Comparison of ENCODE assay signal across 27 mouse cellular contexts in the genomic region with DNA sequence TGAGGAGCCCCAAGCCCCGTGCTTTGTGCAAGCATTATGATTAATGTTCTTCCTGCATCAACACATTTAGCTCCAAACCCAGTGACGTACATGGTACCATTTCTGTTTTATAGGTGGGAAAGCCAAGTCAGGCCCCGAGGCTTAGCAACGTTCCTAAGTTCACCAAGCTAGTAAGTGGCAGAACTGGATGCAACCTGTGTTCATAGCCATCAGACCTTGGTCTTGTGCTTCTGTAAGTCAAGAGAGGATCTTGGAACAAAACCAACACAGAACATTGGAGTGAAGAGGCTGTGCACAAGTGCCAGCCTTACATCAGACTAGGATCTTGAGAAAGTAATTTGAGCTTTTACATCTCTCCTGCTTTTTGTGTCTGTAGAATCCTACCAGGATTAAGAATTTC.
A peak's percentile ranks its signal among the peaks of the same experiment; 100 is the strongest.
DNase-seq lines count a peak whose midpoint lies in the region; ATAC-seq and TF ChIP-seq lines count a peak whose summit lies in the region.
"Had no signal": no experiment of that assay in that cellular context is flagged by ENCODE, and none has a peak within 500 bp of the region (broad histone marks: within the 10 kb centered on the region; RNA-seq: fewer than 3 reads in every experiment).

No protein-coding gene starts in this region.

- no peak overlapping the region for H3K9ac ChIP-seq in limb, embryonic 12.5 days (replicated peaks)
- H3K9ac ChIP-seq in stomach, postnatal 0 days (ENCODE audit: low read length), result no peak overlapping the region
- H3K9ac ChIP-seq: embryonic facial prominence, embryonic 15.5 days; liver, embryonic 14.5 days; lung, embryonic 14.5 days; neural tube, embryonic 12.5 days had no signal

- TF ChIP-seq EP300 in stomach, postnatal 0 days (optimal IDR thresholded peaks at IDR 0.05), result no peak

- H3K4me3 ChIP-seq in limb, embryonic 12.5 days (replicated peaks), result no peak overlapping the region
- H3K4me3 ChIP-seq in limb, embryonic 10.5 days, result no peak overlapping the region
- no peak overlapping the region for H3K4me3 ChIP-seq in stomach, postnatal 0 days (ENCODE audit: low read depth, low read length)
- H3K4me3 ChIP-seq in left cerebral cortex, adult 2 months, result no peak overlapping the region
- H3K4me3 ChIP-seq: embryonic facial prominence, embryonic 10.5 days; embryonic facial prominence, embryonic 15.5 days; heart, adult 2 months; myocyte; neural tube, embryonic 12.5 days had no signal

- H3K9me3 ChIP-seq in limb, embryonic 12.5 days, result no peaks in the 10 kb centered on the region
- H3K9me3 ChIP-seq in limb, embryonic 10.5 days (replicated peaks), result no peaks in the 10 kb centered on the region; the same call in 1 of the 2 replicates
- no peaks in the 10 kb centered on the region for H3K9me3 ChIP-seq in stomach, postnatal 0 days (ENCODE audit: control insufficient read depth, low read length)
- H3K9me3 ChIP-seq: embryonic facial prominence, embryonic 15.5 days; neural tube, embryonic 12.5 days had no signal

- no peak for ATAC-seq in limb, embryonic 12.5 days (ENCODE audit: insufficient number of reproducible peaks, insufficient read depth, low FRiP score, low TSS enrichment, low read depth)
- ATAC-seq in stomach, postnatal 0 days (ENCODE audit: low FRiP score, low TSS enrichment), result no peak
- ATAC-seq: activated CD4-positive, CD25-positive, alpha-beta regulatory T cell, adult 4 months; forebrain, embryonic 14.5 days; hindbrain, embryonic 16.5 days; midbrain, embryonic 16.5 days had no signal

- TF ChIP-seq CTCF in stomach, postnatal 0 days (IDR thresholded peaks at IDR 0.05; ENCODE audit: low read depth), result no peak
- no peak for TF ChIP-seq CTCF in left cerebral cortex, adult 2 months (IDR thresholded peaks at IDR 0.05)

- no peaks in the 10 kb centered on the region for H3K36me3 ChIP-seq in limb, embryonic 12.5 days
- H3K36me3 ChIP-seq in limb, embryonic 10.5 days, result no peaks in the 10 kb centered on the region
- no peaks in the 10 kb centered on the region for H3K36me3 ChIP-seq in stomach, postnatal 0 days (ENCODE audit: control insufficient read depth, insufficient read depth, low read length)
- H3K36me3 ChIP-seq: embryonic facial prominence, embryonic 10.5 days; embryonic facial prominence, embryonic 15.5 days; neural tube, embryonic 12.5 days had no signal

- H3K27me3 ChIP-seq in limb, embryonic 12.5 days, result peaks cover 4% of the 10 kb centered on the region; the same call in 1 of the 2 replicates
- no peaks in the 10 kb centered on the region for H3K27me3 ChIP-seq in limb, embryonic 10.5 days (ENCODE audit: low read depth, poor library complexity, severe bottlenecking)
- no peaks in the 10 kb centered on the region for H3K27me3 ChIP-seq in stomach, postnatal 0 days (ENCODE audit: control insufficient read depth, insufficient read depth, low read length)
- H3K27me3 ChIP-seq: embryonic facial prominence, embryonic 15.5 days; neural tube, embryonic 12.5 days had no signal

- H3K27ac ChIP-seq in limb, embryonic 12.5 days, result 0 out of 2 replicates have a peak overlapping the region, but pooled peaks have one; percentile 37
- no peak overlapping the region for H3K27ac ChIP-seq in limb, embryonic 10.5 days
- peak overlapping the region; percentile 1; the same call in 1 of the 2 replicates for H3K27ac ChIP-seq in stomach, postnatal 0 days (replicated peaks)
- H3K27ac ChIP-seq in left cerebral cortex, adult 2 months, result no peak overlapping the region
- H3K27ac ChIP-seq: embryonic facial prominence, embryonic 10.5 days; embryonic facial prominence, embryonic 15.5 days; heart, adult 2 months; liver, embryonic 14.5 days; neural tube, embryonic 12.5 days had no signal

- intact Hi-C loops in left cerebral cortex, adult 2 months (cut with DNase I), result no loop called here

- H3K4me2 ChIP-seq in limb, embryonic 12.5 days, result no peak overlapping the region
- no peak overlapping the region for H3K4me2 ChIP-seq in stomach, postnatal 0 days (replicated peaks; ENCODE audit: low read depth)
- H3K4me2 ChIP-seq: embryonic facial prominence, embryonic 15.5 days; lung, embryonic 14.5 days; neural tube, embryonic 12.5 days had no signal

- DNase-seq in limb, embryonic 10.5 days (ENCODE audit: low spot score), result no peak
- peak; percentile 57 for DNase-seq in adipocyte (ENCODE audit: low spot score)
- DNase-seq in gonadal fat pad, adult 2 months (ENCODE audit: low read depth), result peak; percentile 99
- no peak for DNase-seq in stomach, postnatal 0 days (ENCODE audit: low spot score)
- no peak for DNase-seq in left cerebral cortex, adult 2 months (ENCODE audit: extremely low spot score in 1 of 2, low spot score in 2 of 2)
- DNase-seq: adrenal gland, postnatal 10 days; B cell, adult 2 months; cerebellum, adult 8-10 months; cerebellum, postnatal 25 days; gastrocnemius, postnatal 36 days; heart, adult 2 months; kidney, adult 8-10 months; kidney, postnatal 10 days; layer of hippocampus, adult 9-11 months; liver; lung, embryonic 14.5 days; right cerebral cortex, adult 18-20 months had no signal

- H3K4me1 ChIP-seq in limb, embryonic 12.5 days (replicated peaks), result peaks cover 29% of the 10 kb centered on the region
- peaks cover 30% of the 10 kb centered on the region for H3K4me1 ChIP-seq in limb, embryonic 10.5 days
- peaks cover 4% of the 10 kb centered on the region; the same call in 1 of the 2 replicates for H3K4me1 ChIP-seq in stomach, postnatal 0 days (replicated peaks; ENCODE audit: control insufficient read depth, insufficient read depth)
- H3K4me1 ChIP-seq: neural tube, embryonic 12.5 days had no signal

- 34% methylated on average over 4 of the region's 4 CpGs for WGBS in limb, embryonic 12.5 days
- 62% methylated on average over 4 of the region's 4 CpGs for WGBS in limb, embryonic 10.5 days
- 30% methylated on average over 4 of the region's 4 CpGs for WGBS in stomach, postnatal 0 days

Comparison
In these comparisons a context has a peak if more than half of its experiments do, and no peak if none do; other contexts are left out.
1. H3K27ac ChIP-seq: peak in limb, embryonic 12.5 days (single experiment) and stomach, postnatal 0 days (single experiment); none in limb, embryonic 10.5 days (single experiment) and left cerebral cortex, adult 2 months (single experiment).
2. DNase-seq: peak in adipocyte (single experiment) and gonadal fat pad, adult 2 months (single experiment); none in limb, embryonic 10.5 days (single experiment), stomach, postnatal 0 days (single experiment) and left cerebral cortex, adult 2 months (0 of 2).